Mouse (Mus musculus): Measurements from ENCODE around the gene 6820408C15Rik.
"Not testable (repeated sequence)": the region's sequence is repeated elsewhere in the genome, so short reads cannot be mapped to it uniquely, and the experiment has no call there.

6820408C15Rik gene

DNA sequence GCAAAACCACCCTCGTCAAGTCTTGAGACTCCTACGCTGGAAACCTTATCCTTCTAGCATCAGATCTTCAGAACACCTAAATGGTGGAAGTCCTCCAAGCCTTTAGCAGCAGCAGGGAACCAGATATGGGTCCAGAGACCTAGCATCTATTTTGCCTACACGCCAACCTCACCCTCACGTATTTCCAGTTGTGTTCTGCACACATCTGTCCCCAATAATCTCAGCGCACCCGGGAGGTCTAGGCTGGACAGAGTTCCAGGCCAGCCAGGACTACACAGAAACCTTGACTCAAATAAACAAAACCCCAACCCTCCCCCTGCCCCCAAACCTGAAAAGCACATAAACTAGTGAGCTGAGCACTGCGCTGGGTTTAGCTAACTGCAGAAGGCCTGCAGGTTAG is 3.9 kb upstream of the 6820408C15Rik start:
- no peak for DNase-seq (ENCODE audit: low spot score)

DNA sequence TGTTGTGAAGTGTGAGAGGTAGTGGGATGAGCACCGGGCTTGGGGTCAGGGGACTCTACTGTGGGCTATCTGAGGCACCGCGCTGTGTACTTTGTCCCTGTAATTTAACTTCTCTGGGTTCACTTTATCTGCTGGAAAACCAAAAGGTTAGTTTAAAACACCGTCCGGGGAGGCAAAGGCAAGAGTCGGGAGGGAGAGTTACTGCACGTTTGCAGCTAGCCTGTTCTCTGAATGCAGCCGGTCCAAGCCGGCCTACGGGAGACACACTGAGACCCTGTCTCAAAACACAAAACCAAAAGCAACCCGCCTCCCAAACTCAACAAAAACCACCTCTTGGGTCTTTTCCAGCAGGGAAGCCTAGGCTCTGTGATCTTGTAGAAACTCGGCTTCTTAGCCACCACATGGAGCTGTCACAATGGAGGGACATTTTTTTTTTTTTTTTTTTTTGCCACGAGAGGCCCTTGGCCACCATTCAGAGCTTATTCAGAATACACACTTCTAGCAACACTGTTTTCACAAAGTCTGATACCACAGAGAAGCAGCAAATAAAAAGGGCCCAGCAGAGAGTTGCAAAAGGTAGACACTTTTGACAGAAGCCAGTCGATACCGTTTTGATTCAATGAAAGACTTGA is 2.7 kb upstream of the 6820408C15Rik start:
- no peak for DNase-seq (ENCODE audit: low spot score)

DNA sequence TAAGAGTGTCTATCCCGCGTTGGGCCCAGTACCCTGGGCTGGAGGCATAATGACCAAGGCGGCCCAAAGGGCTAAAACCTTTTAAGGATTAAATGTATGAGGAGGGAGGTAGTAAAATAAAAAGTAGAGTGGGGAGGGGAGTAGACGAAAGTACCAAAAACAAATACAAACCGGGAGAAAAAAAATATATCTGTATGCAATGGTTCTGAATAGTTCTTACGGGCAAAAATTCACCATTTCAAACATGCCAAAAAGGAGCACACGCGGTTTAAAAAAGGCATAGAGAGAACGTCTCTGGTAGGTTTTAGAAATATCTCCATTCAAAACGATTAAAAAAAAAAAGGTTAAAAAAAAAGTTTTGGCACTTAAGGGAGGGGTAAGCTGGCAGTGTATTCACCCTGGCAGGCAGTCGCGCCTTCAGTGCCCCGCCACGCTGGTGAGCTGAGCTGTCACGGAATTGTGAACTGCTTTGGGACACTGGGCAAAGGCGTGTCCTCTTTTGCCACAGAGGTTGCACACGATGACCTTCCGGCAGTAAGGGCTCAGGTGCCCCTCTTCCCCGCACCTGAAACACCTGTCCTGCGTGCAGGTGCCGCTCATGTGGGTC is 2.1 kb upstream of the 6820408C15Rik start:
- DNase-seq (ENCODE audit: low spot score): no peak

DNA sequence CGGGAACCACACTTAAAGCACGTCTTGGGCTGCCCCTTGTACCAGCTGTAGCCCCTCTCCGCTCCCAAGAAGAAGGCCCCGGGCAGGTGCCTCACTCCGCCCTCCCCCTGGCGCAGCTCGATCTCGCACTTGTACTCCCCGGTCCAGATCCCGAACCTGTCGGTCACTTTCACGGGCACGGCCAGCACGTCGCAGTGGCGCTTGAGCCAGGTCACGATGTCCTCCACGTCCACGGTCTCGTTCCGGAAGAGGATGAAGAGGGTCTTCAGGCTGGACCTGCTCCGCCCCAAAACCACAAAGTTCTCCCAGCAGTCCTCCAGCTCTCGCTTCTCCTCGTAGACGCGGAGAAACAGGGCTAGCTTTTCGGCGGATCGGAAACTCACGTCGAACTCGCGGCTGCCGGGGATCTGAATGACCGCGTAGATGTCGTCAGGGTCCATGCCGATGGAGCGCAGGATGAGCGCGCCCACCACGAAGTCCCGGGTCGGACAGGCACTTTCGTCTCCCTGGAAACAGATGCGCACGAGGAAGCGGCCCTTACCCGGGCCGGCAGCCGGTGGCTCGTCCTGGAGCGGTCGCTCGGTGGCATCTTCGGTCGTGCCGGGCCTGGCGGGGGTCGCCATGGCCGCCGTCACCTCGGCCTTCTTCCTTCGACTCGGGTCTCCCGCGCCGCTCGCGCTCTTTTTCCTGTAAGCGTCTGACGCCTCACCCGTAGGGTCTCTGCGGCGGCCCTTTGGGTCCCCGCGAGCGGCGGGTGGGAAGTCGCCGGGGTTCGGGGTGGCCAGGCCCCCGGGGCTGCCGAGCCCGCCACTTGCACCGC is 1.4 kb upstream of the 6820408C15Rik start:
- DNase-seq (ENCODE audit: low spot score): peak; percentile 52

DNA sequence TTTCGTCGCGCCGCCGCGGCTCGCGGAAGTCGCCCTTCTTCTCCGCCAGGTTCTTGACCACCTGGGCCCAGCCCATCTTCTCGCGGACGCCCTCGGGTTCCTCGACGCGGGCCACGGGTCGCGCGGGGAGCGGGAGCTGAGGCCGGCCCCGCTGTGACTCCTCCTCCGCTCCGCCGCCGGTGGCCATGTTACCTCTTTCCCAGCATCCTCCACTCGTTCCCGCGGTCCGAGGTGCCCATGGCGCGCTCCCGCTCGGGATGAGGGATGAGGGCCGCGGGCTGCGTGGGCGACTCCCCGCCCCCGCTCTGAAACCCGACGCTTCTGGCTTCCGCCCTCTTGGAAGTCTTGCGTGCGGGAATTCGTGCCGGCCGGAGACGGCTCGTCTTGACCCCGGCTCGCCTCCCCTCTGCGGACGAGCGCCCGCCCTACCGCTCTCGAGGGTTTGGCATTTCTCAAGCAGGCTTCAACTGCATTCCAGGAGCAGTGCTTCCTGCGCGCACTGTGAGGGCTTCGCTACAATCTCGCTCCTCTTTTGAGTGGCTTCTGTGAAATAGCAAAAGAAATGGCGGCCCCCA is 709 bp upstream of the 6820408C15Rik start, which contains the start of gene Zcchc3:
Gene Zcchc3, minus strand, starts transcription at position 437 of the 575 bp plus-strand sequence.
- DNase-seq (ENCODE audit: low spot score): peak; percentile 84

DNA sequence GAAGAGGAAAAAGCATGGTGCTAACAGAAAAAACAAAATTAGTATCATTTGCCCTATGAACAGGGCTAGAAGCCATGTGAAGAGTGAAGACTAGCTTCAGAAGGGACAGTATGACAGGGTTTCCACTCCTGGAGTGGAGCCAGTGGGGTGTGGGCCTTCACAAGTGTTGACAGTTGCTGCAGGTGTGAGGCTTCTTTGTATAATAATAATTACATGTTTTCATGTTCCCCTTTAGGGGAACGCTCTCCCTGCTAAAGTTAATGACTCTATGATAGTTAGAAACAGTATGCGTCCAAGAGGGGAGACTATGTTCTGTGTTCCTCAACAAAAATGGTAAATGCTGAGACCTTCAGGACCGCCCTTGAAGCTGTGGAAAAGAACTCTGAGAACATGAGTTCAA is 399 bp downstream of the 6820408C15Rik start:
- no peak for DNase-seq (ENCODE audit: low spot score)

DNA sequence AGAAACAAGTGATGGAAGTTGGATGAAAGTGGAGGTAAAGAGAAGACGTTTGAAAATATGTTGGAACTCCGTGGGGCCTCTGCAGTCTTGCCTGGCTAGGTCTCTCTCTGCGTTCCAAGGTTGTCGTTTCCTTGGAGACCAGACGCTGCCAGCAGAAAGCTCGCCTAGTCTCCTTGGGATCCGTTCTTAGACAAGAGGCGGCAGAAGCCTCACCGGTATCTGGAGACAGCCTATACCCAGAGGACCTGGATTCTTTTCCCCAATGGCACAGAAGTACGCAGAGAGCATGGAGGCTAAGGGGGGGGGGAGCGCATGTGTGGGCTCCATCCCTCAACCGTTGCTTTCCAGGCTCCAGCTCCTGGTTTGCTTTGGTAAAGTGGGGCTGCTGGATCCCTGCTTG is 12.1 kb downstream of the 6820408C15Rik start:
- DNase-seq (ENCODE audit: low spot score): no peak

DNA sequence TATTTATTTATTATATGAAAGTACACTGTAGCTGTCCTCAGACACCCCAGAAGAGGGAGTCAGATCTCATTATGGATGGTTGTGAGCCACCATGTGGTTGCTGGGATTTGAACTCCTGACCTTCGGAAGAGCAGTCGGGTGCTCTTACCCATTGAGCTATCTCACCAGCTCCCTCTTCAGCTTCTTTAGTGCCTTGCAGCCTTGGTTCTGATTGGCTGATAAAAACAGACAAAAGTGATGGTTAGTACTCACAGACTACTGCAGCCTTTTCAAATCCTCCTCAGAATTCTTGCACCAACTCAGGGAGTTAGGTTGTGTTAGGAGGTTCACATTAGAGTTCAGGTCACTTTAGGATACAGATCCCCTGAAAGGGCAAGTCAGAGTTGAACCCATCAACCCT is 13.1 kb downstream of the 6820408C15Rik start:
- DNase-seq (ENCODE audit: low spot score): not testable (repeated sequence)

DNA sequence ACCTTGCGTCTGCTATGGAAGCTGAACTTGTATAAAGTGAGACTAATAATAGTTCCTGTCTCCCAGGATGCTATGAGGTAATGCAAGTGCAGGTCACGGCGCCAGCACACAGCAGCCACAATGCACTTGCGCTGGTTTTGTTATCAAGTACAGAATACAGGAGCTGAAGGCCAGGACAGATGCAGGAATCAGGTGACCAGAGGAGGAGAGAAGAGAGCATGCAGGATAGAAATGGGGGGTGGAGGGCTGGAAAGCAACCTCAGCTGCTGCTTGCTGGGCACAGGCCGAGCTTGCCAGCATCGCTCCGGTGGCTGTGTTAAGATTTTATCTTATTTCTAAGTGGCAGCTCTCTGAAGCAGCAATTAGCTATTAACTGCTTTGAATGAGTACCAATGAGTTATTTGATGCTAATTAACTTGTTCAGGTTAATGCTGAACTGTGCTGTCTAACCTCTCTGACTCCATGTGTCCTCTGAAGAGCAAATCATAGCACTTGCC is 21.1 kb downstream of the 6820408C15Rik start:
- no peak for DNase-seq (ENCODE audit: low spot score)

DNA sequence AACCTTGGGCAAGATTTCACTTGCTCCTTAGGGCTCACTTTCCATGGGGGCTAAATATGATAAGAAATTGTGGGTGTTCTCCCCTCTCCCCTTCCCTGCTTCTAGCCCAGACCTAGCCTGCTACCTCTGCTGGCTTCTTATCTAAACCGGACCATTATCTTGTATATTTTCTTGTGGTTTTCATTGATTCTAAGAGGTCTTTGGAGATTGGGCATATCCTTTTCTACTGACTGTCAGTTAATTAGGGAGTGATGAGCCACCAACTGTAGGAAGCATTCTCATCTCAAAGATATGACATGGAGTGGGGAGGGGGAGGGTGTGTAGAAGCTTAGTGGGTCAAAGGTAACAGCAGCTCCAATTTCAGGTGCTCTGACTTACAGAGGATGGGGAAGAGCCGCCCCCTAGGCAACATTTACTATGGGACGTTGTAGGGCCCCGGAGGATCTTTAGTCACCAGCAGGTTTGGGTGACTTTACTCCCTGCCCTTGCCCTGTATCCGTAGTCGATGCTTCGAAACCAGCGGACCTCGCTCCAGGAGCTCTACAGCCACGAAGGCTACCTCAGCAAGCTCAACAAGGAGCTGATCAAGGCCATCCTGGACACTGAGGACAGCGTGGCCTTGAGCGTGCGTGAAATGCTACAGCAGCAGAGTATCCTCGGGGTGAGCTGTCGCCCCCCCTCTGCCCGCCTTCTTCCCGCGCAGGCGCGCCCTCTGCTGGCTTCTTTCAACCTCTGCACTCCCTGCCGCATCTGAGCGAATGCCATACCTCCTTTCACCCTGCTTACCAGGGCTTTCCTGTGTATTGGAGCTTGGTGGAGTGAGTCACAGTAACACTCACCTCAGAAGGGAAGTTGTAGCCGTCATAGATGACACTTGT is 21.8 kb downstream of the 6820408C15Rik start:
- DNase-seq (ENCODE audit: low spot score): peak; percentile 77

DNA sequence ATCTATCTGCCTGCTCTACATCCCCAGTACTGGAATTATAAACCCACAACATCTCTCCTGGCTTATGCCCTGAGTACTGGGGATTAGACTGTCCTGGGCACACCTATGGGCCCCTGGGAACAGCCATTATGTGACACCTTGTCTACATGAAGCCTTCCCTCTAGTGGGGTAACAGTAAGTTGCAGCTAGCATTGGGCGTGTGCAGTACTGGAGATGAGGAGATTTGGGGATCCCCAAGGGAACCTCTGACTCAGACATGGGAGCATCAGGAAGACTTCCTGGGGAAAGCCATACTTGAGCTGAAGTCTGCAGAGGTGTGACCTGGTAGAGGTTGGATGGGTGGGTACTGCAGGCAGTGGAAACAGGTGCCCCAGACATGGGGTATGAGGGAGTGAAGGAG is 23.6 kb downstream of the 6820408C15Rik start:
- DNase-seq (ENCODE audit: low spot score): no peak

DNA sequence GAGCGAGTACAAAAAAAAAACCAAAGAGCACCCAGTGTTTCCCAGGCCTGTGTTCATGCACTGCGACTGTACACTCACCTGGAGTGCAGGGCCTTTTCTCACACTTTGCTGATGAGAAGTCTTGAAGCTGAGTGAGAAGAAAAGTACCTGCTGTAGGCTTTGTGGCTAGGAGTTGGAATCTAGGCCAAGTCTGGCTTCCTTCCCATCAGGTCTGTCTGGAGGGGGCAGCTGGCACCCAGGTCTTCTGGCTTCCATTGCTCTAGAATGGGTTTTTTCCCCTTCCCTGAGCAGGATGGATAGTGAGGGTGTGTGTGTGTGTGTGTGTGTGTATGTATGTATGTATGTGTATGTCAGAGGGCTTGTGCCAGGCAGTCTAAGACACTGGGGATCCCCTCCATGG is 24.4 kb downstream of the 6820408C15Rik start:
- DNase-seq (ENCODE audit: low spot score): no peak

DNA sequence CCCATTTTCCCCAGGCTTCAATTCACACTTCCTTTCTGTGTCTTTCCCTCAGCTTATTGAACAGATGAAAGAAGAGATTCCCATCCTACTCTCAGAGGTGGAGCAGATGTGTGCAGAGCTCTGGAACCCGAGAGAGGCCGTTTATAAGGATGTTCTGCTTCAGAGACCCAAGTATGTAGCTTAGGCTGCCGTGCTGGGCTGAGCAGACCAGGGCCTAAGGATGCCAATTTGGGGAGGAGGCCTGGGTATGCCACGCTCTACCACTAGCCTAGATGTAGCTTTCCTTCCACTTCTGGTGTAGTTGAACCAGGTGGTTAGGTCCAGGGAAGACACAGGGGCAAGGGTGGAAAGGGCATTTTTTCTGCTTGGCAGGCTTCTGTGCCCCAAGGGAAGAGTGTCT is 26.9 kb downstream of the 6820408C15Rik start:
- DNase-seq (ENCODE audit: low spot score): no peak

DNA sequence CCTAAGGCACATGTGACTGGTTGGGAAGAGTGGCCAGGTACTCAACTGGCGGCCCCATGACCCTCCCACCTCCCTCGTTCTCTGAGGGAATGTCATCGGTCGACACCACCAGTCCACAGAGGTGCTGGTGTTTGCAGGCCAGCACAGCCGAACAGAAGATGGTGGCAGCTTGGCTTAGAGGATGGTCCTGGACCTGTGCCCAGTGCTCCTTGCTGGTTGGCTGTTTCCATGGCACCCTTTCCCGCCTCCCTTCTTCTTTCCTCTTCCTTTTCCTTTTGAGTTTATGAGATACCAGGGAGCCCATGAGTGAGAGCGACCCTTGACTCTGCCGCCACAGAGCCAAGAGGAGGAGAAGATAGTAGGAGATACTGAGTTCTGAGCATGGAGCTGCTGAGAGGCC is 27.9 kb downstream of the 6820408C15Rik start:
- no peak for DNase-seq (ENCODE audit: low spot score)

DNA sequence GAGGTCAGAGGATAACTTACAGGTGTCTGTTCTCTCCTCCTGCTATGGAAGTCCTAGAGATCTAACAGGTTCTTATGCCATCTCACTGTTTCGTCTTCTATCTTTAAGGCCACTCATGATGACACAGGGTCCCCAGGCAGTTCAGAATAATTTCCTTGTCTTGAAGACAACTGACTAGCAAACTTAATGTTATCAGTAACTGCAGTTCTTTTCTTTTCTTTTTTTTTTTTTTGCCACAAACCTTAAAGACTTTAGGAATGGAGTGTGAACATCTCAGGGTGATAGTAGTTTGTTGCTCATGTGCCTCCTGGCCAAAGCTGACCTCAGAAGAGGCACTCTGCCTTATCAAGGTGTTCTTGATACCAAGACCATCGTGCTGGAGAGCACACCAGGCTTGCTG is 31.3 kb downstream of the 6820408C15Rik start:
- DNase-seq (ENCODE audit: low spot score): no peak

DNA sequence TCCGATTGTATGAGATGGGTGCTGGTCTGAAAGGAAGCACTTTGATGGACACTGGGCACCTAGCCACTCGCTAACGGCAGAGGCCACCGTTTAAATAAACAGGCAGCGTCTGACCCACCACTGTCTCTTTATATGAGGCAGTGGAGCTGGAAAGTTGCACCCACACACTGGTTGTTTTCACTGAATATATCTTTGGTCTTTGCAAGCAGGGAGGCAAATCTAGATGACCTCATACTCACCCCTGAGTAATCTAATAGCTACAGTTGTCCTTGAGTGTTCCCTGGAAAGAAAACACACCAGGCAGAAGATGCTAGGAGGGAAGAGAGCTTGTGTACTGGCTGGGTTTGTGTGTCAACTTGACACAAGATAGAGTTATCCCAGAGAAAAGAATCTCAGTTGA is 32.1 kb downstream of the 6820408C15Rik start:
- DNase-seq (ENCODE audit: low spot score): no peak

DNA sequence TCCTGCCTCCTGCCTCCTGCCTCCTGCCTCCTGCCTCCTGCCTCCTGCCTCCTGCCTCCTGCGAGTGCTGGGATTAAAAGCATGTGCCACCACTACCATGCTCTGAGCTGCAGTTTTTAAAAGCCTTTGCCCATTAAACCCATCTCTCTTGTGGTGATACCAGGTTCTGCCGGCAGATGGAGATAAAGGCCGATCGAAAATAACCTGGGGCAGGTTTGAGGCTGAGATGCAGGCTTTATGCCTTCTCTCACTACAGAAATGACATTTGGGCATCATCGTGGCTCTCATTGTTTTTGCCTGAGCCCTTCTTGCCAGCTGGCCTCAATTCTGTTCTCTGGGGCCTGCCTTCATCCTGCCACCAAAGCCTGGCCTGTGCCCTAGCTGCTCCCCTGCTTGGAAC is 34.9 kb downstream of the 6820408C15Rik start:
- DNase-seq (ENCODE audit: low spot score): peak; percentile 46

DNA sequence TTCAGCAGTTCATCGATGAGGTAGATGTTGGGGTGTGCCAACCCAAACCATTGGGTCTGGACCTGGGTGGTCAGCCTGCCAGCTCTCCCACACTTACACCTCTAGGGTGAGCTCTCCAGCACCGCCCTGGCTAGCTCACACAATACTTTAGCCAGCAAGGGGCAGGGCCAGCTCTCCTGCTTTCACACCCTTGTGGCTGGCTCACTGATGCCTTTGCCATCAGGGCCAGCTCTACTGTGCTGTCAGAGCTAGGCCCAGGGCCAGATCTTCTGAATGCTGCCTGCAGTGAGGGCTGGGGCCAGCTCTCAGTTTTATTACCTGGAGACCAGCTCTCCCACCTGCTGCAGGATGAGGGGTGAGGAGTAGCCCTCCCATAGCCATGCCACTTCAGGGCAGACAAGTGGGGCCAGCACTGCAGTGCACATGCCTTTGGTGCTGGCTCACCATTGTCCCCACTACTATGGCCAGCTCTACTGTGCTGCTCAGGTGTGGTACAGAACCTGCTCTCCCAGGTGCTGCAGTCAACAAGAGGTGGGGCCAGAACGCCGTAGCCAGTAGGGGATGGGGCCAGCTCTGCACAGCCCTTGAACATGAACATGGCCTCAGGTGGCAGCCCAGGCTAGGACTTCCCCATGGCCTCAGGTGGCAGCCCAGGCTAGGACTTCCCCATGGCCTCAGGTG is 36.9 kb downstream of the 6820408C15Rik start:
- no peak for DNase-seq (ENCODE audit: low spot score)

DNA sequence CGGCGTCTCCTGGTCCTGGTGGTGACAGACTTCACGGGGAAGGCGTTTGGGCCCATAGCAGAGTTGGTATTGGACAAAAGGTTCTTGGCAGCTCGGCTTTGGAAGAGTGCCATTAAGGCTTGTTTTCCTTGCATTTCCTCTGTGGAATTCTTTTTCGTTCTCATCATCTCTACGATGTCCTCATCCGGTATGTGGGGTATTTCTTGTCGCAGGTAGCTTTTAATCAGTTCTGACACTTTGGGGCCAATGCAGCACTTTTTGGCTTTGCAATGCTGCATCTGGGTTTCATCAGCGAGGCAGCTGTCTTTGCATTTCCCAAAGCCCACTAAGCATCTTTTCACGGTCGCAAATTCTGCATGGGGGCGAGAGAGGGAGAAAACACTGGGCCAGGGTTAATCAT is 43.9 kb downstream of the 6820408C15Rik start:
- no peak for DNase-seq (ENCODE audit: low spot score)

DNA sequence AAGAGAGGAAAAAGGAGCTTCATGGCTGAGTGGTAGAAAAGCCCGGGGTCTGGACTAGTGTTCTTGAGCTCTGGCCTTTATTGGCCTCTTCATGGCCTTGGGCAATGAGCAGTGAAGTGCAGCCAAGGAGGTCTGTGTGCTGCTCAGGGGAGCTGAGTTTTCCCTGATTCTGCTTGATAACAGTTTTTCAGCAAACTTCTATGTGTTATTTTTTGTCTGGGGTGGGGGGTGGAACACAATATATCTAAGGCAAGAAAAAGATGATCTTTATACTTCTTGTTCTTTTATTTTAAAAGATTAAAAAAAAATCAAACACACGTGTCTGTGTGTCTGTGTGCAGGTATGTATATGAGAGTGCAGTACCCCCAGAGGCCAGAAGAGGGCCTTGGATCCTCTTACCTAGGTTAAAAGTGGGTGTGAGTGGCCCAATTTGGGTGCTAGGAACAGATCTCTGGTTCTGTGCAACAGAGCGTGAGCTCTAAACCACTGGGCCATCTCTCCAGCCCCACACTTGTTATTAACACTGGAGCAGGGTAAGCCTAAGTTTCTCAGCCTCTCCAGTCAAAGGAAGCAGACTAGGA is 49.3 kb downstream of the 6820408C15Rik start, which contains the start of gene Defb23:
Gene Defb23, minus strand, starts transcription at position 51 of the 581 bp plus-strand sequence.
- DNase-seq (ENCODE audit: low spot score): no peak

DNA sequence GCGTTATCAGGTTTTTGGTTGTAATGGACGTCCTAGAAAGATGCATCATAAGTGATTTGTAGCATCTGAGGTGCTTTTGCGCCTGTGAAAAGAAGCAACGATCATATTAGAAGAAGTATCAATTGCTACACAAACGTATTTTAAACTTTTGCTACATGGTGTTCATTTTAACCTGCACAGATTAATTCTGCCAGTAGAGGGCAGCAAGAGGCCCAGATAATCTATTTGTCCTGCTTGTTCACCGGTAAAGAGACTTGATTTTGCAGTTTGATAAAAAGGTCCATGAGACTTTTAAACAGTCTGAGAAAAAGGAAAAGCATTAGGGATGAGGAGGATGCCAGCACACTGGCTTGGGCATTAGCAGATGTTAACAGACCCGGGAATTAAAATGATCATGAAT is 55.6 kb downstream of the 6820408C15Rik start:
- DNase-seq (ENCODE audit: low spot score): peak; percentile 18
